Mouse (Mus musculus) telencephalon, adult 2 months (tissue): ENCODE measurements around the gene Gm7954.
"Not testable (repeated sequence)": the region's sequence is repeated elsewhere in the genome, so short reads cannot be mapped to it uniquely, and the experiment has no call there.

Experiments
- DNase-seq: peaks from one replicate; pipeline ENCODE4 v3.0.0-alpha.2; 2011; ENCODE audit warnings: low read depth, low spot score

The Gm7954 gene

DNA sequence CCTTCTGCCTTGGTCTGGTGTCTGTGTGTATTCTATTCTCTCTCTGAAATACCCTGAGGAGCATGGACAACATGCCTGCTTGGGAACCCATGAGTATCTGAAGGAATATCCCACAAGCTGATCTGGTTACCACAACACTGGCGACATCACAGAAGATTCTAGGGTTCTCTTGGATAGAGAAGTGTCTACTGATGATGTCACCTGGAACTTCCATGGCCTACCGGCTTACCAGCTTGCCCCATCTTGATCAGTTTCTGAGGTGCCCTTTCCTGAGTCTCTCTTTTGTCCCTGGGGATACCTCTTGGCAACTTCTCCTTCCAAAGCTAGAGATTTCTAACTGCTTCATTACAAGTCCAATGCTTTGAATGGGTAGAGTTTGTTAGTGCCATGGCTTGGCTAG, at the start of gene Gm7954:
TSS of gene Gm7954 (minus strand) at position 101 of the 400 bp plus-strand sequence.
- DNase-seq = not testable (repeated sequence)

DNA sequence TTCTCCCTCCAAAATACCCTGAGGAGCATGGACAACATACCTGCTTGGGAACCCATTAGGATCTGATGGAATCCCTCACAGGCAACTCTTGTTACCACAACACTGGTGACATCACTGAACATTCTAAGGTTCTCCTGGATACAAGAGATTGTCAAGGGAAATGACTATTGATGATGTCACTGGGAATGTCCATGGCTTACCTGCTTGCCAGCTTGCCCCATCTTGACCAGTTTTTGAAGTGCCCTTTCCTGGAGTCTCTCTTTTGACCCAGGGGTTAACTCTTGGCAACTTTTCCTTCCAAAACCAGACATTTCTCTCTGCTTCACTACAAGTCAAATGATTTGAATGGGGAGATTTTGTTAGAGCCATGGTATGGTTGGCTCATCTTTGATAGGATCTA, 36.1 kb upstream of the Gm7954 start, which contains the start of gene Gm3486:
TSS of gene Gm3486 (minus strand) at position 101 of the 400 bp plus-strand sequence.
- DNase-seq = not testable (repeated sequence)

DNA sequence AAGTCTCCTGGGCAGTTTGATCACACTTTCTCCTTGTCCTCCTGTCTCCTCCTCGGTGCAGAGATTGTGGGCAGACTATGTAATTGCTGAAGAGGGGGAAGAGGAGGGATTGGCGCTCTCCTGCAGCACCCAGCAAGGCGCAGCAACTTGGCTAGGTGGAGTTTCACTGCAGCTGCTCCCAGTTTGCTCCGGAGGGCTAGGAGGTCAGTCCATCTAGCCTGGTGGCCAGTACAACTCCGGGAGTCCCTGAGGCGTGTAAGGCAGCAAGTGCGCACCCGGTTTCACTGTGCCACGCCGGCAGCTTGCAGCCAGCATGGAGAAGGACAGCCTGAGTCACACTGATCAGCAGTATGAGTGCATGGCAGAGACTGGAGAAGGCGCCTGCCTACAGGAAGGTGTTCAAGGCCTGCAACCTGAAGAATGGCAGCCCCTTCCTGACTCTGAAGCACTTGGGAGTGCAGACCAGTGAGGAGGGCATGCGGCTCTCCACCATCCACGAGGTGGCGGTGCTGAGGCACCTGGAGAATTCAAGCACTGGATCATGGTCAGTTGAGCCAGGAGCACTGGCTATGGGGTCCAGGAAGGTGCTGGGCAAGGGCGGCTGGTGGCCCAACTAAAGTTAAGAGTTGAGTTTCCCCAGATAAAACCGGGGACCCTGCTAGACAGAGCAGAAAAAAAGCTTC, 27.8 kb downstream of the Gm7954 start:
- not testable (repeated sequence) for DNase-seq

DNA sequence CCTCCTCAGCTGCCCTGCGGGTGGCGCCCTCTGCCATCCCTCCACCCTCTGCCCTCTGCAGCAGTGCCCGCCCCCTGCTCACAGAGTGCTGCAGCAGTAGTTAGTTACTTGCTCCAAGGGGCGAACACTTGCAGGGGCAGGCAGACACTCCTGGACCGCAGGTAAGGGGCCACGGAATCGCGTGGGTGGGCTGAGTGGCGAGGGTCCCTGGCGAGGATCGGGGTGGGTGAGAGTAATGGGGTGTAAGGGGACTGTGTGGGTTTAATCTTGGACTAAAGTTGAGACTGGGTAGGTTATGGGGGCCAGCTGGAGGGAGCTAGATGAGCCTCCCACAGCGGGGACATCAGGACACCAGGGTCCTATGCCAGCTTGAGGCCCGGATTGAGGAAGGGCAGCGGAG, 28.6 kb downstream of the Gm7954 start:
- not testable (repeated sequence) for DNase-seq

DNA sequence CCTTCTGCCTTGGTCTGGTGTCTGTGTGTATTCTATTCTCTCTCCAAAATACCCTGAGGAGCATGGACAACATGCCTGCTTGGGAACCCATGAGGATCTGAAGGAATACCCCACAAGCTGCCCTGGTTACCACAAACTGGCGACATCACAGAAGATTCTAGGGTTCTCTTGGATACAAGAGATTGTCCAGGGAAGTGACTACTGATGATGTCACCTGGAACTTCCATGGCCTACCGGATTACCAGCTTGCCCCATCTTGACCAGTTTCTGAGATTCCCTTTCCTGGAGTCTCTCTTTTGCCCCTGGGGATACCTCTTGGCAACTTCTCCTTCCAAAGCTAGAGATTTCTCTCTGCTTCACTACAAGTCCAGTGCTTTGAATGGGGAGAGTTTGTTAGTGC, 45.1 kb downstream of the Gm7954 start, which contains the start of gene Gm6482:
TSS of gene Gm6482 (minus strand) at position 101 of the 400 bp plus-strand sequence.
- DNase-seq = not testable (repeated sequence)
